Mouse (Mus musculus): Measurements from ENCODE around the gene Lrig3.

Gene Lrig3

GRCm38 (mm10) chr10:126002818-126003506, 37.0 kb downstream of the Lrig3 start:
- DNase-seq = no peak

DNA sequence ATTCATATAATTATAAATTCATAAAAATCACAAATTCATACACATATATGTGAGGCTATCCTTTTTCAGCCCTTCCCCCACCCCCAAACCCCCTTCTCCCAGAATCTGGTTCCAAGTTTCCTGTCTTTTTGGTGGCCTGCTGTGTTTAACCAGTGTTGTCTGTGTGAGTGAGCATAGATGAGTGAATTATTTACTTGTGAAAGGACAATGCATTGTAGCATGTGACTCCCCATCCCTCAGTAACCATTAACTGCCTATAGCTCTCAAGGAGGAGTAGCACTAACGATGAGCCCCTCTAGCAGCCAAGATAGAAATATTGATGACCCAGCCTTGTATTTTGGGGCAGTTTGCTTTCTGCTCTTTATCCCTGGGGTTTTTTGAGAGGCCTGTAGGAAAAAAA, 37.9 kb downstream of the Lrig3 start:
- DNase-seq = no peak

GRCm38 (mm10) chr10:126013667-126014066, 47.7 kb downstream of the Lrig3 start:
- DNase-seq = no peak

DNA sequence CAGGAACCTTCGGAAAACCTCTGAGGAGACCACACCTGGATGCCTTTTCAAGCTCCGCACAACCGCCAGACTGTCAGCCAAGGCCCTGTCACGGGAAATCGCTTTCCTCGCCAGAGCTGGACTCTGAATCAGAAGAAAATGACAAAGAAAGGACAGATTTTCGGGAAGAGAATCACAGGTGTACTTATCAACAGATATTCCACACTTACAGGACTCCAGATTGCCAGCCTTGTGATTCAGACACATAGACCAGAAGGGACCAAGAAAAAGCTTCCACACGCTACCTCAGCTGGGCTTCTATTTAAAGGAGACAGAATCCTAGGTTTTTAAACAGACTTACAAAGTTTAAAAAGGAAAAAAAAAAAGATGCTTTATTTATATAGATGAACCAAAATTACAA, 48.7 kb downstream of the Lrig3 start:
- no peak for DNase-seq

GRCm38 (mm10) chr10:126015644-126016043, 49.7 kb downstream of the Lrig3 start:
- DNase-seq = no peak

DNA sequence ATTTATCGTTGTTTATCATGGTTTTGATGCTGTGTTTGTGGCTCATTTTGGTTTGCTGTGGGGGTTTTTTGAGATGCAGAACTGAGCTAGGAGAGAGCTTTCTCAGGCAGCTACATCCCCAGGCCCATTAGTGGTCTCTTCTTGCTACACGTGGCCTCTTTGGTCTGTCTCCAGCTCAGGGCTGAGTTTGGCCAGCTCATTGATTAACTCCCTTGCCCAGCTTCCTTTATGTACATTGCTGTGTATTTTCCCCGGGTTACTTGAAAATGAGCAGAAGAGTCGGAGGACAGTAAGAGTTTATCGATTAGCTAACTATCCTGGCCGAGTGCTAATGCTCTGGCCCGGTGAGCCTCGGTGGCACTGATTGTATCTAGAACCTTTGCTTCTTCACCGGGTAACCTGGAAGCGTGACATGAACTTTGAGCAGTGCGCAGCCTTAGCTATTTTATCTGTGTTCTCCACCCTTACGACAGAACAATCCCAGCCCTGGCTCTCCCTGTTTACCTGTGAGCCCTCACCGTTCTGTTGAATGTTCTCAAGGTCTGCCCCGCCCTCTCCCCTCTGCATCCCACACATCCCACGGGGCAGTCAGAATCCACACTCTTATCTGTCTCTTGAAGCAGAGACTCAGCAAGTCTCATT, 53.5 kb downstream of the Lrig3 start:
- no peak for DNase-seq

GRCm38 (mm10) chr10:126028574-126029440, 62.8 kb downstream of the Lrig3 start:
- DNase-seq = no peak

DNA sequence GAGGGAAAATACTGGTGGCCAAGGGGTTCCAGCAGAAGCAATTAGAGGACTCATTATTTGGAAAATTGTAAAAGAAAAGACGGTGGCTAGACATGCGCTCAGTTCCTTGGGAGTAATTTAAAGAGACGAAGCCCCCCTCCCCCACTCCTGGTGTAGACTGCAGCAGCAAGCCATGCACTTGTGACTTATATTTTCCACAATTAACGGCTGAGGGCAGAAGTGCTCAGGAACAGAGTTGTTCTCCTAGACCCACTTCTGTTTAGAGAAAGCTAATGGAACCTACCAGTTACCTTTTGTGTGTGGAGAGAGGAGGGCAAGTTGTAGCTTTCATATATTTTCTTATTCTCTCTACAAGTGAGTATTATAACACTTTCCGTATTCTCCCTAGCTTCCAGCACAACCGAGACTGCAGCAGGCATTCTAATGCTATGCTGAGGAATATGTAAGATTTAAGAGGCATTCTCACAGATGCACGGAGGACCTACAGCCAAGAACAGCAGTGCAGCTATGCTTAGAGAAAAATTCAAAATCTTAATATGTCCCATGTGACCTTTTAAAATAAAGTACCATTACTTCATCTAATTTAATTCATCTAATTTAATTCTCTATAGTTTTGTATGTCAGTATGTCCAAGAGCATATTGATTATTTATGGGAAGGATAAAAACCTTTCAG, 63.6 kb downstream of the Lrig3 start:
- DNase-seq = no peak

GRCm38 (mm10) chr10:126056881-126057280, 90.9 kb downstream of the Lrig3 start:
- no peak for DNase-seq

DNA sequence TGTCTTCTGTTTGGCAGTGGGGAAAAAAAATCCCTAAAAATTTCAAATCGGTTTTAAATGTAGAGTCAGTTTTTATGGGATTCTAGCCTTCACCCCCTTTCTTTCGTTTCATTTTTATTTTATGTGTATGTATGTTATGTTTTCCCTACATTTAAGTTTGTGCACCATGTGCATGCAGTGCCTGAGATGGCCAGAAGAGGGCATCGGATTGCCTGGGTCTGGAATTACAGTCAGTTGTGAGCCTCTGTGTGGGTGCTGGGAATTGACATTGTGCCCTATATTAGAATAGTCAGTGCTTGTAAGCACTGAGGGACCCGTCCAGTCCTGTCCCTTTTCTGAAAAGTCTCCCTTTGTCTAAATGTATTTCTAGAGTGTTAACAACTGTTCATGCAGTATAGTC, 96.8 kb downstream of the Lrig3 start:
- DNase-seq = no peak
